Mouse (Mus musculus): ENCODE measurements around the gene Prr36. TPM values are rescaled to one million over a fixed set of nuclear protein-coding genes. Genes with fewer than 3 reads are reported as not detected.

The Prr36 gene
- polyA plus RNA-seq, 1 experiment from 2014 or later, result 1.0 TPM

- WGBS, result 82% methylated on average over 8 of the region's 8 CpGs
- ATAC-seq (replicated peaks; ENCODE audit: low FRiP score), result no peak
- no peak overlapping the region for H3K9ac ChIP-seq (ENCODE audit: low read depth, low read length)
These were observed 30.0 kb upstream of the Prr36 start for GRCm38 (mm10) chr8:4247241-4247640.

DNA sequence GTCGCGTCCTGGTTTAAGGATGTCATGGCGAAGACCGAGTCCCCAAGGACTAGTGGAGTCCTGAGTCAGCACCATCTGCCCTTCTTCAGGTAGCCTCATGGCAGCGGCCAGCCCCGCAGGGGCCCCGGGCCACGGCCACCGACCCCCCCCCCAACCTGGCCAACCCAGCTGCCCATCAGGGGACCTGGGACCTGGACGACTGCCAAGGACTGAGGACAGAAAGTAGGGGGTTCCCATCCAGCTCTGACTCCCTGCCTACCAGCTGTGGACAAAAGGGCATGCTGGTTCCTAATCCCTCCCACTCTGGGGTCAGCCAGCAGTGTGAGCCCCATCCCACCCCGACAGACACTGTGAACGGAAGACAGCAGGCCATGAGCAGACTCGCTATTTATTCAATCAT is 28.5 kb upstream of the Prr36 start:
- 87% methylated on average over 13 of the region's 13 CpGs for WGBS
- H3K27me3 ChIP-seq (replicated peaks; ENCODE audit: control insufficient read depth, insufficient read depth, low read length), result no peaks in the 10 kb centered on the region
- no peak overlapping the region for H3K9ac ChIP-seq (ENCODE audit: low read depth, low read length)
- H3K4me1 ChIP-seq (replicated peaks; ENCODE audit: control insufficient read depth, insufficient read depth, low read length), result peaks cover 21% of the 10 kb centered on the region
- no peak overlapping the region for H3K4me3 ChIP-seq (ENCODE audit: low read depth, low read length)
- H3K9me3 ChIP-seq (ENCODE audit: control insufficient read depth, low read length), result no peaks in the 10 kb centered on the region
- H3K4me2 ChIP-seq, result no peak overlapping the region
- H3K27ac ChIP-seq (ENCODE audit: low read depth, low read length), result no peak overlapping the region
- no peak for ATAC-seq (replicated peaks; ENCODE audit: low FRiP score)
- no peak for DNase-seq (ENCODE audit: low spot score)
- peaks cover 40% of the 10 kb centered on the region for H3K36me3 ChIP-seq (ENCODE audit: control insufficient read depth, insufficient read depth, low read length)

More at GRCm38 (mm10) chr8:4247241-4247640, 30.0 kb upstream of the Prr36 start:
- H3K36me3 ChIP-seq (ENCODE audit: control insufficient read depth, insufficient read depth, low read length), result peaks cover 38% of the 10 kb centered on the region
- no peak for DNase-seq (ENCODE audit: low spot score)
- no peaks in the 10 kb centered on the region for H3K9me3 ChIP-seq (ENCODE audit: control insufficient read depth, low read length)
- peaks cover 18% of the 10 kb centered on the region for H3K4me1 ChIP-seq (replicated peaks; ENCODE audit: control insufficient read depth, insufficient read depth, low read length)
- no peak overlapping the region for H3K27ac ChIP-seq (ENCODE audit: low read depth, low read length)
- H3K4me3 ChIP-seq (ENCODE audit: low read depth, low read length), result no peak overlapping the region
- no peaks in the 10 kb centered on the region for H3K27me3 ChIP-seq (replicated peaks; ENCODE audit: control insufficient read depth, insufficient read depth, low read length)
- H3K4me2 ChIP-seq, result no peak overlapping the region

DNA sequence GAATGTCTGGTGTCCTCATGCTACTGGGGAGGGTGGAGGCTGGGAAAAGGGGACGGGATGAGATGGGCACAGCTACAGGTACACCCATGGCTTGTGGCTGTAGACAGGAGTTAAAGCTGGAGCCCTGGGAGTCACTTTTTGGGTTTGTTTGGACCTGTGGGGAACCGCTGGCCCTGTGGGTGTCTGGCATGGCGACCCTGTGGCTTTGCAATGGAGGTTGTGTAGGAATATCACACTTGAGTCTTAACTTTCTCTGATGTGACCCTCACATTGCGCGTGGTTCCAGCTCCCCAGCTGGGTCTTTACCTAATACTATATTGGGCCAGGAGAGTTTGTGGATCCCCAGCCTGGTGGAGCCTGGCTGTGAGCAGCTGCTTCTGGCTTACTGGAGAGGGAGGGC is 27.8 kb upstream of the Prr36 start:
- Histone ChIP-seq H3K27ac (ENCODE audit: low read depth, low read length) (no peak overlapping the region), H3K4me3 (ENCODE audit: low read depth, low read length) (no peak overlapping the region), H3K9ac (ENCODE audit: low read depth, low read length) (no peak overlapping the region), H3K27me3 (replicated peaks; ENCODE audit: control insufficient read depth, insufficient read depth, low read length) (no peaks in the 10 kb centered on the region), H3K9me3 (ENCODE audit: control insufficient read depth, low read length) (no peaks in the 10 kb centered on the region), H3K4me2 (no peak overlapping the region), H3K36me3 (ENCODE audit: control insufficient read depth, insufficient read depth, low read length) (peaks cover 40% of the 10 kb centered on the region), H3K4me1 (replicated peaks; ENCODE audit: control insufficient read depth, insufficient read depth, low read length) (peaks cover 23% of the 10 kb centered on the region)
- no peak for DNase-seq (ENCODE audit: low spot score)
- 91% methylated on average over 5 of the region's 5 CpGs for WGBS
- no peak for ATAC-seq (replicated peaks; ENCODE audit: low FRiP score)

GRCm38 (mm10) chr8:4239193-4239890 is 22.1 kb upstream of the Prr36 start:
- H3K4me2 ChIP-seq, result peak overlapping the region; percentile 80
- peaks cover 13% of the 10 kb centered on the region for H3K36me3 ChIP-seq (ENCODE audit: control insufficient read depth, insufficient read depth, low read length)
- no peaks in the 10 kb centered on the region for H3K9me3 ChIP-seq (ENCODE audit: control insufficient read depth, low read length)
- ATAC-seq (replicated peaks; ENCODE audit: low FRiP score) (peak; percentile 33), DNase-seq (ENCODE audit: low spot score) (no peak)
- peak overlapping the region; percentile 69 for H3K4me3 ChIP-seq (ENCODE audit: low read depth, low read length)
- H3K27ac ChIP-seq (ENCODE audit: low read depth, low read length), result peak overlapping the region; percentile 95
- 11% methylated on average over 19 of the region's 19 CpGs for WGBS
- peaks cover 15% of the 10 kb centered on the region for H3K4me1 ChIP-seq (replicated peaks; ENCODE audit: control insufficient read depth, insufficient read depth, low read length)
- H3K27me3 ChIP-seq (replicated peaks; ENCODE audit: control insufficient read depth, insufficient read depth, low read length), result no peaks in the 10 kb centered on the region
- H3K9ac ChIP-seq (ENCODE audit: low read depth, low read length), result peak overlapping the region; percentile 61

DNA sequence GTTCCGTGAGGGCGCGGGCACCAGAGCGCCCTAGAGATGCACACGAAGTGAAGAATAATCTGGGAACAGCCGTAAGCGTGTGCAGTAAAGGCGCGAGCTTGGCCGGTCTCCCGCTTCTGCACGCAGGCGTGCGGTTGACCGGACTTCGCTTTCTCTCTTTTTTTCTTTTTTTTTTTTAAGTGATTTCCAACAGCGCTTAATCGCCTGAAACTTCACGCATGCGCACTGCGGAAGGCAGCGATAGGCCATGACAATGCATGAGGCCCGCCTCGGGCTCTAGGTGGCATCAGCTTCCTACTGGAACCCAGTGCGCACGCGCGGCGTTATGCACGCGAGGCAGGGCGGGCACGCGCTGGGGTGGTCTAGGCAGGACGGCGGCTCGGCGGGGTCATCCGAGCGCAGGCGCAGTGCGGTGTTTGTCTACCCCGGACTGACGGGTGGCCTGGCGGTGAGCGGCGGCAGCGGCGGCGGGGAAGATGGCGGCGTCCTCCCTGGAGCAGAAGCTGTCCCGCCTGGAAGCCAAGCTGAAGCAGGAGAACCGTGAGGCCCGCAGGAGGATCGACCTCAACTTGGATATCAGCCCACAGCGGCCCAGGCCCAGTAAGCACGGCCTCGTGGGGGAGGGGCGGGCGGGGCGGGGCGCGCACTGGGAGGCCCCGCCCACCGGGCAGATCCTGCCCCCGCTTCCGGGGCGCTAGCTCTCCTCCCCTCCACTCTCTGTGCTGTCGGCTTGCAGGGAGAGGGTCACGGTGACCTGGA is 21.4 kb upstream of the Prr36 start, which contains the start of the genes Map2k7 and Gm49320:
Gene Map2k7, plus strand, starts transcription at position 307 of the 759 bp plus-strand sequence.
Gene Gm49320, plus strand, starts transcription at position 432 of the 759 bp plus-strand sequence.
- DNase-seq (ENCODE audit: low spot score), result peak; percentile 100
- peak within 1 kb of the TSS; percentile 90 for H3K9ac ChIP-seq (ENCODE audit: low read depth, low read length)
- H3K36me3 ChIP-seq (ENCODE audit: control insufficient read depth, insufficient read depth, low read length), result peaks cover 6% of the 10 kb centered on the region
- no peaks in the 10 kb centered on the region for H3K27me3 ChIP-seq (replicated peaks; ENCODE audit: control insufficient read depth, insufficient read depth, low read length)
- H3K27ac ChIP-seq (ENCODE audit: low read depth, low read length), result peak within 1 kb of the TSS; percentile 95
- ATAC-seq (replicated peaks; ENCODE audit: low FRiP score), result peak; percentile 92
- peak within 1 kb of the TSS; percentile 80 for H3K4me2 ChIP-seq
- H3K4me1 ChIP-seq (replicated peaks; ENCODE audit: control insufficient read depth, insufficient read depth, low read length), result peaks cover 15% of the 10 kb centered on the region
- H3K9me3 ChIP-seq (ENCODE audit: control insufficient read depth, low read length), result no peaks in the 10 kb centered on the region
- peak within 1 kb of the TSS; percentile 69 for H3K4me3 ChIP-seq (ENCODE audit: low read depth, low read length)
- under 1% methylated on average over 70 of the region's 71 CpGs for WGBS

DNA sequence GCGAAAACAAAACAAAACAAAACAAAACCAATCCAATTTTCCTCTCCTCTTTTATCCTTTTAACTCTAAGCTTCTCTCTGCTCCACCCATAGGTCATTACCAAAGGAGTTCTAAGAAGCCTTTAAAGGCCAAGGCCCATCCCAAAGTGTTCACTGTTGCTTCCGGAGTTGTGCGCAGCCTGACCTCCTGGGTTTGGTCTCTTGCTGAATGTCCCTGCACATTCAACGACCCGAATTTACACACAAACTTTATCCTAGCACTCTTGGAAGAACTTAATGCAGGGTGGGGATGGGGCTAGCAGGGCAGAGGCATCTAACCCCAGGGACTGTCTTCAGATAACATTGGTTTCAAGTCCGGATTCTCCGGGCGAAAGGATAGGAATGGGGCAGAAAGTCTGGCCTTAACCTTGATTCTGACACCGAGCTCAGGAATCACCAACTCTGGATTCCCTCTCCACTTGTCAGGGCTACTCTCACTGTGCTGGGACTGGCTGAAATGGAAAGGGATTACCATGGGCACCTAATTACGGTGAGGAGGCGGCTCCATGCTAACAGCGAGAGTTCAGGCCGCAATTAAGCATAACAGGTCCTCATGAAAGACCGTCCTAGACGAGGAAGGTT is 20.7 kb upstream of the Prr36 start:
- Histone ChIP-seq H3K27ac (ENCODE audit: low read depth, low read length) (peak overlapping the region; percentile 95), H3K4me3 (ENCODE audit: low read depth, low read length) (peak overlapping the region; percentile 69), H3K4me1 (replicated peaks; ENCODE audit: control insufficient read depth, insufficient read depth, low read length) (peaks cover 15% of the 10 kb centered on the region), H3K4me2 (peak overlapping the region; percentile 80), H3K9me3 (ENCODE audit: control insufficient read depth, low read length) (no peaks in the 10 kb centered on the region), H3K9ac (ENCODE audit: low read depth, low read length) (peak overlapping the region; percentile 90), H3K36me3 (ENCODE audit: control insufficient read depth, insufficient read depth, low read length) (peaks cover 2% of the 10 kb centered on the region; the same call in 1 of the 2 replicates), H3K27me3 (replicated peaks; ENCODE audit: control insufficient read depth, insufficient read depth, low read length) (no peaks in the 10 kb centered on the region)
- 19% methylated on average over 15 of the region's 15 CpGs for WGBS
- ATAC-seq (replicated peaks; ENCODE audit: low FRiP score) (no peak), DNase-seq (ENCODE audit: low spot score) (peak; percentile 74)

- 0 out of 2 replicates have a peak, but pooled peaks have one; percentile 34 for ATAC-seq (replicated peaks; ENCODE audit: low FRiP score)
- Histone ChIP-seq H3K4me3 (ENCODE audit: low read depth, low read length) (no peak overlapping the region), H3K9ac (ENCODE audit: low read depth, low read length) (no peak overlapping the region), H3K4me1 (replicated peaks; ENCODE audit: control insufficient read depth, insufficient read depth, low read length) (peaks cover 5% of the 10 kb centered on the region; the same call in 1 of the 2 replicates), H3K9me3 (ENCODE audit: control insufficient read depth, low read length) (no peaks in the 10 kb centered on the region), H3K27ac (ENCODE audit: low read depth, low read length) (no peak overlapping the region), H3K4me2 (no peak overlapping the region), H3K27me3 (replicated peaks; ENCODE audit: control insufficient read depth, insufficient read depth, low read length) (peaks cover 25% of the 10 kb centered on the region), H3K36me3 (ENCODE audit: control insufficient read depth, insufficient read depth, low read length) (no peaks in the 10 kb centered on the region)
- no peak for DNase-seq (ENCODE audit: low spot score)
- WGBS, result 50% methylated on average over 10 of the region's 10 CpGs
These were observed 13.5 kb upstream of the Prr36 start for GRCm38 (mm10) chr8:4230612-4231351.

DNA sequence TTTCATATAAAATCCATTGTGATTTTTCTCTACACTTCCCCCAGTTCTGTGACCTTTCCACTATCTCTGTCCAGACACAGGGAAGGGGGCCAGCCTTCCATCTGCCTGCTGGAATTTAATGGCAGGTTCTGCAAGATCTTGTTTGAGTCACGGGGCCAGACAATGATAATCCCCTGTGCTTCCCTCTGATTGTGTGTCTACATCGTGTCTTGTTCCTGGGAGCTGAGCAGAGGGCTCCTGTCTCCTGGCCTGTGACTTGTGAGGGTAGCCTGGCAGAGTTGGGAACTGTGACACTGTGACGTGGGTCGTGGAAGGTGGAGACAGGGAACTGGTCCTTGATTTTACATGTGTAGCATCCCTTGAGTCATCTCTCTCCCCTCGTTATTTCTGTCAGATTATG is 12.5 kb upstream of the Prr36 start:
- ATAC-seq (replicated peaks; ENCODE audit: low FRiP score) (no peak), DNase-seq (ENCODE audit: low spot score) (no peak)
- Histone ChIP-seq H3K4me3 (ENCODE audit: low read depth, low read length) (no peak overlapping the region), H3K4me1 (replicated peaks; ENCODE audit: control insufficient read depth, insufficient read depth, low read length) (peaks cover 5% of the 10 kb centered on the region; the same call in 1 of the 2 replicates), H3K27me3 (replicated peaks; ENCODE audit: control insufficient read depth, insufficient read depth, low read length) (peaks cover 29% of the 10 kb centered on the region), H3K9ac (ENCODE audit: low read depth, low read length) (no peak overlapping the region), H3K27ac (ENCODE audit: low read depth, low read length) (no peak overlapping the region), H3K36me3 (ENCODE audit: control insufficient read depth, insufficient read depth, low read length) (no peaks in the 10 kb centered on the region), H3K4me2 (no peak overlapping the region), H3K9me3 (ENCODE audit: control insufficient read depth, low read length) (no peaks in the 10 kb centered on the region)
- 61% methylated on average over 5 of the region's 5 CpGs for WGBS
